Mouse (Mus musculus): ENCODE data around the gene B4galt2.

Gene B4galt2

GRCm38 (mm10) chr4:117867823-117868222, 15.5 kb downstream of the B4galt2 start:
- no peak for DNase-seq (ENCODE audit: low spot score)

- DNase-seq (ENCODE audit: low spot score), result no peak
These were observed 16.3 kb downstream of the B4galt2 start for GRCm38 (mm10) chr4:117867000-117867399.

DNA sequence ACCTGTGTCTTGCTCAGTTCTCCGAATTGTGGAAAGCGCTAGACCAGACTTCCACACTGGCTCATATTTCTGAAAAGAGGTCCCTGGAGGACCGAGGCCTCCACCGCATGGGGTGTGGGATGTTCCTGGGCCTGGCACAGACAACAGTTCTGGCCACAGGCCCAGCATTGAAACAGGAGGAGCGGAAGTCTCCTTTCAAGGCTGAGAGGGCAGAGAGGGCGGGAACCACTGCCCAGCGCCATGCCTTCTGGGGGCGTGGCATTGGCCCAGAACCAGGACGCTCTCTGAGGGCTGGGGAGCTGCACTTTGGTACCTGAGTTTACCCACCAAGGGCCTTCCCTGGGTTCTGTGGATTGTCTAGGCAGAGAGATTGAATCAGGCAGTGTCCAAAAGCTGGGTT, 17.2 kb downstream of the B4galt2 start:
- no peak for DNase-seq (ENCODE audit: low spot score)

DNA sequence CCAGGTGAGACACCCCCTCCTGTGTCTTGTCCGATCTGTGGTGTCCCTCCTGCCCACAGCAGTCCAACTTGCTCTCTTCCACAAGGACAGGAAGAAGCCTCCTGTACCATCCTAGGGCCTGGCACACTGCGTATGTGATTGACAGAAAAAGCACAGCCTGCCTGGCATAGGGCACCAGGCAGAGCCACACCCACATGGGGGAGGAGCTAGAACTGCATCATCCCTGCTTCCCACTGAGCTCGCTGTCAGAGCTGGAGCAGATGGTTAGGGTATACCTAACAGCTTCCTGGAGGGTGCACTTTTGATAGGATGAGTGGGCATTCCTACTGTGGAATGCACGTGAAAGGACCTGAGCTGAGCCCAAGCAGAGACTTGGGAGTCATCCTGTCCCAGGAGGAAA, 20.5 kb downstream of the B4galt2 start:
- DNase-seq (ENCODE audit: low spot score), result no peak

- DNase-seq (ENCODE audit: low spot score), result no peak
These were observed 22.7 kb downstream of the B4galt2 start for GRCm38 (mm10) chr4:117860570-117860969.

GRCm38 (mm10) chr4:117858794-117859193, 24.5 kb downstream of the B4galt2 start:
- no peak for DNase-seq (ENCODE audit: low spot score)

DNA sequence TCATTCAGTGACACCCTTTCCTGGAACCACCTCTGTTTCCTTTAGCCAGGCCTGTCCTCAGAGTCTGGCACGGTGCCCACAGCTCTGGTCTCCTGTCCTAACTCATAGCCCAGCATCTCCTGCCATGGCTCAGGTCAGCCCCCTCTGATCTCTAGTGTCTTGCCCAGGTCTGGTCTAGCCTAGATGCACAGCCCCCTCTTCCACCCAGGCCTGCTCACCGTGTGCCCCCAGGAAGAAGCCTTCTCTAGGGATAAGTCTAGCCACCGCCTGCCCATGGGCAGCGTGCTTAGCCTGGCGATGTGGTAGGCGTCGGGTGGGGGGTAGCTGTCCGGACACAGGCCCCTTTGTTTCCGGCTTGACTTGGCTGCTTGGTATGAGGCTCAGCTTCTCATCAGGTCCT, 28.1 kb downstream of the B4galt2 start:
- no peak for DNase-seq (ENCODE audit: low spot score)

DNA sequence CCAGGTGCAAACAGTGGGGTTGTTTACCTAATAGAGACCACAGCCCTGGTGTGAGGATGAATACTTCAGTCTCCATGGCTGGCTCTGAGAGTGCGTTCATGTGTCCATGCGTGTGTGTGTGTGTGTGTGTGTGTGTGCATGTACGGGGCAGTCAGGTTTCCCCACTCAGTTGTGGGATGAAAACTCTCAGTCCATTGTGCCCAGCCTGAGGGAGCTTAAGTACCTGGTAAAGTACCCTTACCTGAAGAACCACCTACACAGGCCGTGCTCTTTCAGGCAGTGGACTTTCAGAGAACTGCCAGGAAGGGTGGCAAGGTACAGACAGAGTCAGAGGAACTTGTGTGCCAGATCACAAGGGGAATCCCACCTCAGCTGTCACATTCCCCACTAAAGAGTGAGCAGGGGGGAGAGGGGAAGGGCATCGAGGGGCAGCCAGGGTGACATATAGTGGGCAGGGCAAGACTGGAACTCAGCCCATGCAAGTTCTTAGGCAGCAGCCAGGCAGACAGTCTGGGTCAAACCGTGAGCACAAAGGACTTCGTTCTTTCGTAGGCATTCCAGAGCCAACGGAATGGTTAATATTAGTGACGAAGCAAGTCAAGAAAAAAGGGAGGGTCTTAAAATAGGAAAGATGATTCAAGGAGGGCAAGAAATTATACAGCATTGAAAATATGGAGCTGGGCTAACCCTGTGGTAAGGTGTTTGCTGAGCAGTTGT, 31.0 kb downstream of the B4galt2 start:
- no peak for DNase-seq (ENCODE audit: low spot score)

DNA sequence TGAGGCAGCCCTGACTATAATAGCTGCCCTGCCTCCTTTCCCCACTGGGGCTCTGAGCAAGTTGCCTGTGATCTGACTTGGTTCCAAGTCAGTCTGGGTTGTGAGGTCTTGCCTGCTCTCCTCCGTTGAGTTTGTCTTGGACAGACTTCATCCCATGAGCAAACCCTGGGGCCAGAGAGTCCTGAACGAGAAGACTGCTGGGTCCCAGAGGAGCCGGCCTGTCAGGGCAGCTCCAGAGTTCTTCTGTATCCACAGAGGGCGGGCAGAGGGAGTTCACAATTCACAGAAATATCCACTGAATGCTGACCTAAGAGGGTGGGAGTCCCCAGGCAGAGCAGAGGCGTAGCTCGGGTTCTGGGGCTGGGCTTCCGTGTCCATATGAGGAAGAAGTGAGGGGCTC, 32.4 kb downstream of the B4galt2 start:
- no peak for DNase-seq (ENCODE audit: low spot score)

GRCm38 (mm10) chr4:117850176-117850575, 33.1 kb downstream of the B4galt2 start:
- DNase-seq (ENCODE audit: low spot score), result no peak

GRCm38 (mm10) chr4:117849506-117849905, 33.8 kb downstream of the B4galt2 start:
- no peak for DNase-seq (ENCODE audit: low spot score)

- no peak for DNase-seq (ENCODE audit: low spot score)
These were observed 34.2 kb downstream of the B4galt2 start for GRCm38 (mm10) chr4:117849063-117849462.

DNA sequence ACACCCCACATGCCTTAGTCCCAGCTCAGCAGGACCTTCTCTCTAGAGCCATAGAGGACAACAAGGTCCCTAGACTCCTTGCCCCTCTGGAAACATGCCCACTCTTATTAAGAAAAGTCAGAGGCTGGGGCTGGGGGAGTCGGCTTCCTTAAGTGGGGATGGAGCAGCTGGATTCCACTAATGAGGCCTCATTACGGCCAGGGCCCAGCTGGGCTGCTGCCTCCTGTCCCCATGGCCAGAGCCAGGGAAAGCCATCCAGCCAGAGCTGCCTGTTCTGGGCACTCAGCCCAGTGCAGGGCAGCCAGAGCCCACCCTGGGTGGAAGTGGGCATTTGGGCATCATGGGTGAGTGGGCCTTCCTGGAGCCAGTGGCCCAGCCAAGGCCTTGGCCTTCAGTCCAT, 36.3 kb downstream of the B4galt2 start:
- DNase-seq (ENCODE audit: low spot score), result no peak

GRCm38 (mm10) chr4:117846261-117846660, 37.0 kb downstream of the B4galt2 start:
- no peak for DNase-seq (ENCODE audit: low spot score)

- no peak for DNase-seq (ENCODE audit: low spot score)
These were observed 38.0 kb downstream of the B4galt2 start for GRCm38 (mm10) chr4:117845316-117845715.

DNA sequence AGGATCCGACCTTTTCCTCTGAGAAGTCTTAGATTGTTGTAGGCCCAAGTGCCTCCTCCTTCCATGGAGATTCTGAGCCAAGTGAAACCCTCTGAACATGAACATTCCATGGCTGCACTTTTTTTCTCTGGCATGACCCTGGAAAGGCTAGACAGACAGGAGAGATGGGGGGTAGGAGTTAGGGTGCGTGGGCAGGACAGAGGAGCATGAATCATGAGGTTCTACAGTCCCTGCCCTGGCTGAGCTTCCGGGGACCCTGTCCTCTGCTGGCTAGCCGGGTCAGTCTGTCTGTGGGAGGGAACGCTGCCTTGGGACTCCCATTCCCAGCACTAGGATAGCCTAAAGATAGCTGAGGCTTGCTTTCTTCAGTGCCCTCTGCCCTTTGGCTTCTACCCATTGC, 38.8 kb downstream of the B4galt2 start:
- DNase-seq (ENCODE audit: low spot score), result no peak

GRCm38 (mm10) chr4:117843101-117843500, 40.2 kb downstream of the B4galt2 start:
- DNase-seq (ENCODE audit: low spot score), result no peak

- no peak for DNase-seq (ENCODE audit: low spot score)
These were observed 41.7 kb downstream of the B4galt2 start for GRCm38 (mm10) chr4:117841566-117841965.

DNA sequence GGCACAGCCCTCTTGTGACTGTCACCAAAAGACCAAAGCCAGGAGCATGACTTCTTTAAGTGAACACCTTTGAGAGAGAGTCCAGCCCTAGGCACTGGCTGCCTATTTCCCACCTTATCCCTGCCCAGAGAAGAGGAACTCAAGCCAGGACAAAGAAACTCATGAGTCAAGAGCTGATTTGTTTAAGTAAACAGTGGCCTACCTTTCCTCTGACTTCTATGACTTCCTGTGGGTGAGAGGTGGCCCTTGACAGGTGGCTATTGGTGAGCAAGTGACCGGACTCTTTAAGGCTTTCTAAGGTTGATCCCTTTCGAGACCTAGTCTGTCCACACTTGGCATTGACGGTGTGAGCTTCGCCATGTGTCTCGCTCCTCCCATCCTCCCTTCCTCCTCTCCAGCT, 42.5 kb downstream of the B4galt2 start:
- DNase-seq (ENCODE audit: low spot score), result no peak

GRCm38 (mm10) chr4:117839366-117839765, 43.9 kb downstream of the B4galt2 start:
- no peak for DNase-seq (ENCODE audit: low spot score)

- no peak for DNase-seq (ENCODE audit: low spot score)
These were observed 46.0 kb downstream of the B4galt2 start for GRCm38 (mm10) chr4:117837271-117837670.

- DNase-seq (ENCODE audit: low spot score), result peak; percentile 68
These were observed 47.0 kb downstream of the B4galt2 start for GRCm38 (mm10) chr4:117836204-117836767.

GRCm38 (mm10) chr4:117835531-117836111, 47.7 kb downstream of the B4galt2 start:
- no peak for DNase-seq (ENCODE audit: low spot score)

Measured in layer of hippocampus, adult 9-10 months (tissue).